14 mouse cellular contexts compared by ENCODE assay signal in the genomic region with DNA sequence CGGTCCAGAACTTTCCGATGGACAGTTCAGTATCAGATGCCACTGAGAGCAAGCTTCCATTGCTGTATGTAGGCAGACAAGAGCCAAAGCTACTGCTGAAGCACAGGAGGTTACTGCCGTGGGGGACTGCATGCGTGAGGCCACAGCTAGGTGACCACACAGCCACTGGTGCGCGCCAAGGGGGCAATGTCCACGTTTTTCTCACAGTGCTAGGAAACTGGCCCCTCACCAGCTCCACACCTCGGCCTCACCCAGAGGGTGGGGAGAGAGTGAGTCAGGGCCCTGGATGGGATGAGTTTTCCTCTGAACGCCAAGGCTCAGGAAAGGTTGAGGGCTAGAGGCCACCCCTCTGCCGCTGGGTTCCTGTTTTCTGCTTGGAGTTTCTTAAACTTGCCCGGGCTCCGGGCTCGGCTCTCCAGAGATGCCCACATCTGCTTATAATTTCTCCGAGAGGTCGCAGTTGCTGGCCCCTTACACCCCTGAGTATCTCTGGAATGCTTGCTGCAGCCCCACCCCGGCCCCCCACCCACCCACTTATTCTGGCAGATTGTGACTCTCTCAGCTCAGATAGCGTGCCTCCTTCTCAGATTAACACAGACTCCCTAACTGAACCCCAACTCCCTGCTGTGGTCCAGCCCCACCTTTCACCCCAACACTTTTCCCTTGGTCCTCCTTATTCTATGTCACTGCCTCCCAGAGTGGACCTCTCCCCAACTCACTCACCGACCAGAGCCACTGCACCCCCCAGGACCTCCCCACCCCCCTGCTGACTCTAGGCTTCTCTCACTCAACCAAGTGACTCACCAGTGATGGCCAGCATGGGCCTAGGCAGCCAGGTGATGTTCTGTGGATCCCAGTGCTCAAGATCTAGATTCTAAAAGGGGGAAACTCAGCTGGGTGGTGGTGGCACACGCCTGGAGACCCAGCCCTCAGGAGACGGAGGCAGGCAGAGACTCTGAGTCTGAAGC. TPM values are rescaled to one million over a fixed set of nuclear protein-coding genes. Genes with fewer than 3 reads are reported as not detected.
DNase-seq lines count a peak whose midpoint lies in the region; ATAC-seq and TF ChIP-seq lines count a peak whose summit lies in the region.
"Had no signal": no experiment of that assay in that cellular context is flagged by ENCODE, and none has a peak within 500 bp of the region (broad histone marks: within the 10 kb centered on the region; RNA-seq: fewer than 3 reads in every experiment).

No protein-coding gene starts in this region.

- no peaks in the 10 kb centered on the region for H3K36me3 ChIP-seq in hindbrain, embryonic 12.5 days
- H3K36me3 ChIP-seq in hindbrain, postnatal 0 days (ENCODE audit: insufficient read depth, low read length), result no peaks in the 10 kb centered on the region
- H3K36me3 ChIP-seq in embryonic facial prominence, embryonic 12.5 days, result no peaks in the 10 kb centered on the region
- H3K36me3 ChIP-seq in limb, embryonic 13.5 days, result peaks cover 2% of the 10 kb centered on the region; the same call in 1 of the 2 replicates
- H3K36me3 ChIP-seq: liver, embryonic 13.5 days had no signal

- ATAC-seq in hindbrain, embryonic 12.5 days (ENCODE audit: low FRiP score), result no peak
- no peak for ATAC-seq in hindbrain, postnatal 0 days
- ATAC-seq in embryonic facial prominence, embryonic 12.5 days (ENCODE audit: insufficient number of reproducible peaks, insufficient read depth, low FRiP score, low TSS enrichment), result no peak
- ATAC-seq in limb, embryonic 13.5 days (ENCODE audit: low FRiP score, low read depth), result no peak
- ATAC-seq in CD4-positive, CD25-positive, alpha-beta regulatory T cell, adult 4 months, result no peak

- H3K4me1 ChIP-seq in hindbrain, embryonic 12.5 days, result peaks cover 23% of the 10 kb centered on the region
- no peaks in the 10 kb centered on the region; the same call in 1 of the 2 replicates for H3K4me1 ChIP-seq in hindbrain, postnatal 0 days (ENCODE audit: insufficient read depth, low read length)
- peaks cover 53% of the 10 kb centered on the region for H3K4me1 ChIP-seq in embryonic facial prominence, embryonic 12.5 days
- H3K4me1 ChIP-seq in limb, embryonic 13.5 days, result peaks cover 60% of the 10 kb centered on the region

- no peak overlapping the region for H3K9ac ChIP-seq in hindbrain, embryonic 12.5 days
- no peak overlapping the region for H3K9ac ChIP-seq in hindbrain, postnatal 0 days (replicated peaks; ENCODE audit: low read length)
- H3K9ac ChIP-seq in embryonic facial prominence, embryonic 12.5 days, result no peak overlapping the region
- H3K9ac ChIP-seq in limb, embryonic 13.5 days, result 0 out of 2 replicates have a peak overlapping the region, but pooled peaks have one; percentile 19
- H3K9ac ChIP-seq: hindbrain, embryonic 14.5 days; liver, embryonic 13.5 days had no signal

- H3K4me2 ChIP-seq in hindbrain, embryonic 12.5 days (replicated peaks), result no peak overlapping the region
- H3K4me2 ChIP-seq in hindbrain, postnatal 0 days (ENCODE audit: low read depth, low read length), result no peak overlapping the region
- H3K4me2 ChIP-seq in embryonic facial prominence, embryonic 12.5 days (replicated peaks), result 0 out of 2 replicates have a peak overlapping the region, but pooled peaks have one; percentile 7
- H3K4me2 ChIP-seq in limb, embryonic 13.5 days (replicated peaks), result peak overlapping the region; percentile 14; the same call in 1 of the 2 replicates
- H3K4me2 ChIP-seq: hindbrain, embryonic 14.5 days; liver, embryonic 13.5 days had no signal

- DNase-seq in hindbrain, postnatal 0 days (ENCODE audit: low spot score), result no peak
- DNase-seq in kidney, adult 9 months, result peak; percentile 70
- DNase-seq in thymus, postnatal 0 days (ENCODE audit: low spot score), result no peak
- no peak for DNase-seq in thymus, adult 18-20 months
- DNase-seq: cerebellum, adult 9-10 months; liver, embryonic 13.5 days had no signal

- H3K27ac ChIP-seq in hindbrain, embryonic 12.5 days, result 0 out of 2 replicates have a peak overlapping the region, but pooled peaks have one; percentile 19
- no peak overlapping the region for H3K27ac ChIP-seq in hindbrain, postnatal 0 days
- H3K27ac ChIP-seq in embryonic facial prominence, embryonic 12.5 days, result peak overlapping the region; percentile 90
- peak overlapping the region; percentile 74 for H3K27ac ChIP-seq in limb, embryonic 13.5 days
- H3K27ac ChIP-seq: hindbrain, embryonic 14.5 days; liver, embryonic 13.5 days; macrophage had no signal

- no peak overlapping the region for H3K4me3 ChIP-seq in hindbrain, embryonic 12.5 days
- no peak overlapping the region for H3K4me3 ChIP-seq in hindbrain, postnatal 0 days (ENCODE audit: low read length)
- H3K4me3 ChIP-seq in embryonic facial prominence, embryonic 12.5 days, result no peak overlapping the region
- H3K4me3 ChIP-seq in limb, embryonic 13.5 days, result no peak overlapping the region
- H3K4me3 ChIP-seq: liver, embryonic 13.5 days; myocyte had no signal

- peaks cover 36% of the 10 kb centered on the region for H3K27me3 ChIP-seq in hindbrain, embryonic 12.5 days
- H3K27me3 ChIP-seq in hindbrain, postnatal 0 days (ENCODE audit: insufficient read depth, low read length), result no peaks in the 10 kb centered on the region
- H3K27me3 ChIP-seq in embryonic facial prominence, embryonic 12.5 days, result peaks cover 13% of the 10 kb centered on the region
- peaks cover 7% of the 10 kb centered on the region for H3K27me3 ChIP-seq in limb, embryonic 13.5 days
- H3K27me3 ChIP-seq: liver, embryonic 13.5 days had no signal

- H3K9me3 ChIP-seq in hindbrain, embryonic 12.5 days (replicated peaks), result no peaks in the 10 kb centered on the region
- H3K9me3 ChIP-seq in hindbrain, postnatal 0 days (ENCODE audit: low read length), result no peaks in the 10 kb centered on the region
- no peaks in the 10 kb centered on the region for H3K9me3 ChIP-seq in embryonic facial prominence, embryonic 12.5 days
- H3K9me3 ChIP-seq in limb, embryonic 13.5 days, result no peaks in the 10 kb centered on the region
- H3K9me3 ChIP-seq: liver, embryonic 13.5 days had no signal

- 67% methylated on average over 20 of the region's 20 CpGs for WGBS in hindbrain, embryonic 12.5 days
- 74% methylated on average over 20 of the region's 20 CpGs for whole genome bisulfite sequencing in hindbrain, postnatal 0 days
- 38% methylated on average over 20 of the region's 20 CpGs for WGBS in embryonic facial prominence, embryonic 12.5 days
- WGBS in limb, embryonic 13.5 days, result 38% methylated on average over 20 of the region's 20 CpGs

- no peak for TF ChIP-seq CTCF in hindbrain, postnatal 0 days (IDR thresholded peaks at IDR 0.05; ENCODE audit: low read depth)

RNA-seq across cellular contexts. Expression of gene Lrrc71, which starts 13.3 kb away (rescaled TPM):
- polyA plus RNA-seq in hindbrain, embryonic 12.5 days (2016; fragmentation: Nextera tagmentation; extraction: Ambion mirVana), result 0.90 and 1.2 TPM in 2 replicates
- 0.40 and 4.4 TPM in 2 replicates for total RNA-seq in hindbrain, postnatal 0 days (2014; rRNA removed)
- 0.77 and 1.2 TPM in 2 replicates for polyA plus RNA-seq in hindbrain, postnatal 0 days (2015; fragmentation: Nextera tagmentation; extraction: Ambion mirVana)
- polyA plus RNA-seq in embryonic facial prominence, embryonic 12.5 days (2016; fragmentation: Nextera tagmentation; extraction: Ambion mirVana), result 0.28 and 0.31 TPM in 2 replicates
- polyA plus RNA-seq in limb, embryonic 13.5 days (2015; fragmentation: Nextera tagmentation; extraction: Ambion mirVana), result 0.36 and 0.61 TPM in 2 replicates
- 0.42 and 0.66 TPM in 2 replicates for polyA plus RNA-seq in thymus, postnatal 0 days (2015; fragmentation: Nextera tagmentation; extraction: Ambion mirVana)
- polyA plus RNA-seq in CD4-positive, CD25-positive, alpha-beta regulatory T cell, adult 4 months (2017; shearing (Covaris generic)), result 1 to 10 TPM; 1.3 to 1.8 TPM

RNA-seq across cellular contexts. Expression of gene Ntrk1, which starts 33.3 kb away (rescaled TPM):
- polyA plus RNA-seq in hindbrain, embryonic 12.5 days (2016; fragmentation: Nextera tagmentation; extraction: Ambion mirVana), result 19.3 and 24.0 TPM in 2 replicates
- total RNA-seq in hindbrain, postnatal 0 days (2014; rRNA removed), result 3.2 and 4.8 TPM in 2 replicates
- 5.2 and 5.4 TPM in 2 replicates for polyA plus RNA-seq in hindbrain, postnatal 0 days (2015; fragmentation: Nextera tagmentation; extraction: Ambion mirVana)
- 40.0 and 51.7 TPM in 2 replicates for polyA plus RNA-seq in embryonic facial prominence, embryonic 12.5 days (2016; fragmentation: Nextera tagmentation; extraction: Ambion mirVana)
- polyA plus RNA-seq in limb, embryonic 13.5 days (2015; fragmentation: Nextera tagmentation; extraction: Ambion mirVana), result 2.6 and 2.7 TPM in 2 replicates
- 0.15 and 0.48 TPM in 2 replicates for polyA plus RNA-seq in thymus, postnatal 0 days (2015; fragmentation: Nextera tagmentation; extraction: Ambion mirVana)
- polyA plus RNA-seq in CD4-positive, CD25-positive, alpha-beta regulatory T cell, adult 4 months (2017; shearing (Covaris generic)), result not detected
- total RNA-seq: gastrocnemius, adult 8-10 months had no signal
- polyA plus RNA-seq: macrophage, myocyte had no signal

RNA-seq across cellular contexts. Expression of gene Insrr, which starts 35.1 kb away (rescaled TPM):
- 1.2 and 1.7 TPM in 2 replicates for polyA plus RNA-seq in hindbrain, embryonic 12.5 days (2016; fragmentation: Nextera tagmentation; extraction: Ambion mirVana)
- total RNA-seq in hindbrain, postnatal 0 days (2014; rRNA removed), result 0.78 and 0.90 TPM in 2 replicates
- 0.33 and 0.44 TPM in 2 replicates for polyA plus RNA-seq in hindbrain, postnatal 0 days (2015; fragmentation: Nextera tagmentation; extraction: Ambion mirVana)
- polyA plus RNA-seq in embryonic facial prominence, embryonic 12.5 days (2016; fragmentation: Nextera tagmentation; extraction: Ambion mirVana), result 1.7 and 1.9 TPM in 2 replicates
- 0.27 and 0.51 TPM in 2 replicates for polyA plus RNA-seq in limb, embryonic 13.5 days (2015; fragmentation: Nextera tagmentation; extraction: Ambion mirVana)
- 0.04 and 0.05 TPM in 2 replicates for polyA plus RNA-seq in thymus, postnatal 0 days (2015; fragmentation: Nextera tagmentation; extraction: Ambion mirVana)
- polyA plus RNA-seq in CD4-positive, CD25-positive, alpha-beta regulatory T cell, adult 4 months (2017; shearing (Covaris generic)), result 1 to 10 TPM in 1 of 2 experiments, under 1 TPM in 1; 0.17 to 1.6 TPM
- total RNA-seq: gastrocnemius, adult 8-10 months had no signal
- polyA plus RNA-seq: macrophage, myocyte had no signal

Comparison
In these comparisons a context has a peak if more than half of its experiments do, and no peak if none do; other contexts are left out.
1. H3K4me2 ChIP-seq: peak in embryonic facial prominence, embryonic 12.5 days (single experiment) and limb, embryonic 13.5 days (single experiment); none in hindbrain, embryonic 12.5 days (single experiment) and hindbrain, postnatal 0 days (single experiment).